Mouse (Mus musculus) limb, embryonic 14.5 days (tissue): Measurements from ENCODE around the gene Pard3b. TPM values are rescaled to one million over a fixed set of nuclear protein-coding genes. Genes with fewer than 3 reads are reported as not detected.

Experiments used
- ATAC-seq: fragments of 200-750 bp; cut with Nextera tagmentation; 2 replicates; pipeline ENCODE4 v1.8.0; 2017; ENCODE audit warnings: low read depth, moderate number of reproducible peaks, moderate TSS enrichment; ENCODE audit not compliant: low FRiP score
- DNase-seq: peaks from one replicate; pipeline ENCODE4 v3.0.0-alpha.2; 2015; ENCODE audit warnings: low spot score
- H3K27ac ChIP-seq: fragments of 300-500 bp; sonication (generic); replicated peaks from 2 replicates; pipeline ENCODE4 v1.5.1; 2014; ENCODE audit warnings: low read depth, mild to moderate bottlenecking, low read length, moderate library complexity, mixed read lengths
- H3K27me3 ChIP-seq: fragments of 300-500 bp; sonication (generic); 2 replicates; pipeline ENCODE4 v1.6.1; 2014; ENCODE audit warnings: low read length, mixed read lengths; ENCODE audit not compliant: control insufficient read depth, insufficient read depth
- H3K36me3 ChIP-seq: fragments of 300-500 bp; sonication (generic); 2 replicates; pipeline ENCODE4 v1.6.1; 2014; ENCODE audit warnings: mild to moderate bottlenecking, low read length, moderate library complexity, mixed read lengths; ENCODE audit not compliant: control insufficient read depth, insufficient read depth
- H3K4me1 ChIP-seq: fragments of 300-500 bp; sonication (generic); 2 replicates; pipeline ENCODE4 v1.6.1; 2014; ENCODE audit warnings: antibody characterized with exemption, low read length, mixed read lengths; ENCODE audit not compliant: control insufficient read depth, insufficient read depth
- H3K4me2 ChIP-seq: fragments of 300-500 bp; sonication (generic); replicated peaks from 2 replicates; pipeline ENCODE4 v1.6.1; 2014; ENCODE audit warnings: low read depth, mild to moderate bottlenecking, low read length, moderate library complexity; ENCODE audit not compliant: severe bottlenecking
- H3K4me3 ChIP-seq: fragments of 300-500 bp; sonication (generic); replicated peaks from 2 replicates; pipeline ENCODE4 v1.5.1; 2014; ENCODE audit warnings: low read length
- H3K9ac ChIP-seq: fragments of 300-500 bp; sonication (generic); 2 replicates; pipeline ENCODE4 v1.6.1; 2014; ENCODE audit warnings: mild to moderate bottlenecking, low read depth, low read length, moderate library complexity; ENCODE audit not compliant: severe bottlenecking
- H3K9me3 ChIP-seq: fragments of 300-500 bp; sonication (generic); 2 replicates; pipeline ENCODE4 v1.6.1; 2016; ENCODE audit warnings: low read length; ENCODE audit not compliant: control insufficient read depth
- POLR2A ChIP-seq: fragments of 200-500 bp; IDR thresholded peaks from 2 replicates; pipeline ENCODE4 v1.8.0; 2012; ENCODE audit warnings: inconsistent platforms, mild to moderate bottlenecking, moderate library complexity, borderline replicate concordance; ENCODE audit not compliant: insufficient read depth, insufficient read length; ENCODE audit errors: extremely low read depth
- WGBS: fragments of 180-500 bp; shearing (Covaris S2); extraction: QIAGEN DNeasy Blood & Tissue Kit; methylation state at CpG from one replicate; pipeline ENCODE4 v1.1.7; 2014; 5-methylcytosine and 5-hydroxymethylcytosine counted together
- polyA plus RNA-seq, 2 experiments: library from polyadenylated mRNA; depleted of rRNA in 1 of 2; stranded (reverse) in 1 of 2; unstranded in 1 of 2; fragments of >200 nt; fragmentation: Nextera tagmentation in 1 of 2; extraction: Ambion mirVana in 1 of 2; gene quantifications; 2 replicates each; pipeline versions ENCODE4 v1.2.1 to v1.2.3; 2012 to 2014

Gene Pard3b
- polyA plus RNA-seq, 2 experiments = 5.3 to 21.0 TPM

DNA sequence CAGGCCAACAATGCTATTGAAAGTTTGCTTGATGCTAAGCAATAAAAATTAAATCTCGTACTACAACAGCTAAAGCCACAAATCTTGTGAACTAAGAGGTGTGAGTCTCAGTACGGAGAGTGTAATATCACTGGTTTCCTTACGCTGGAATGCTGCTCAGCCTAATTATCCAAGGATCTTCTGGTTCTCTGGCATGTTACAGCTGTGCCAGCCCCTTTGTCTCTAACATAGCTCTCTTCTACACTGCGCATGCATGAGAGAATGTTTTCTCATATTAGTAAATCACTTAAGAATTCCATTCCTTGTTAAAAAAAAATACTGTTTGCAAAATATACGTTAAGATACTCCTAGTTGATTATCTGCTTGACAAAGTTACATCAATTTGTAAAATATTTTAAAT lies 211.8 kb downstream of the Pard3b start:
- Histone ChIP-seq H3K4me3 (no peak overlapping the region), H3K9ac (no peak overlapping the region), H3K4me1 (no peaks in the 10 kb centered on the region; the same call in 1 of the 2 replicates), H3K27me3 (no peaks in the 10 kb centered on the region), H3K27ac (no peak overlapping the region), H3K4me2 (no peak overlapping the region), H3K36me3 (no peaks in the 10 kb centered on the region), H3K9me3 (no peaks in the 10 kb centered on the region)
- ATAC-seq = no peak
- TF ChIP-seq POLR2A = no peak
- DNase-seq = no peak
- WGBS = 53% methylated on average over 5 of the region's 5 CpGs

DNA sequence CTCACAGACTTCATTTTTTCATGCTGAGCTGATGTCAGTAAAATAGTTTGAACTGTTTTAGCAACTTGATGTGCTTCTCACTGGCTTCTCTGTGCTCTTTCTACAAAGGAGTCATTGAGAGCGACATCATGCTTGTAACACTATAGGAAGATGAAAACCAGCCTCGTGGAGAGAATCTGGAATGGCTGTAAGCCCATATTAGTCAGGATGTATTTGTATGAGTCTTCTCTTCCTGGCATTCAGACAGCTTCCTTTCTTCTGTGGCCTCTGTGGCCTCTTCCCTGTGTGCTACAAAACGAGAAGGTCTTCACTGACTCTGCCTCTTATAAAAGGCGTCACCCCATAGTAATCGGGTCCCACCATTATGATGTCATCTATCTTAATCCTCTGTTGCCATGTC lies 212.6 kb downstream of the Pard3b start:
- H3K9me3 ChIP-seq = no peaks in the 10 kb centered on the region
- H3K27ac ChIP-seq = no peak overlapping the region
- no peak overlapping the region for H3K4me2 ChIP-seq
- ATAC-seq (no peak), DNase-seq (peak; percentile 14)
- 61% methylated on average over 5 of the region's 5 CpGs for WGBS
- no peaks in the 10 kb centered on the region for H3K27me3 ChIP-seq
- H3K4me1 ChIP-seq = no peaks in the 10 kb centered on the region; the same call in 1 of the 2 replicates
- H3K9ac ChIP-seq = no peak overlapping the region
- no peaks in the 10 kb centered on the region for H3K36me3 ChIP-seq
- TF ChIP-seq POLR2A = no peak
- no peak overlapping the region for H3K4me3 ChIP-seq

GRCm38 (mm10) chr1:61867286-61868082 lies 228.9 kb downstream of the Pard3b start:
- WGBS = 56% methylated on average over 2 of the region's 2 CpGs
- H3K27me3 ChIP-seq = no peaks in the 10 kb centered on the region
- H3K4me2 ChIP-seq = no peak overlapping the region
- no peak for DNase-seq
- H3K36me3 ChIP-seq = no peaks in the 10 kb centered on the region
- H3K4me3 ChIP-seq = no peak overlapping the region
- no peaks in the 10 kb centered on the region for H3K9me3 ChIP-seq
- H3K4me1 ChIP-seq = no peaks in the 10 kb centered on the region
- H3K9ac ChIP-seq = no peak overlapping the region
- H3K27ac ChIP-seq = no peak overlapping the region
- no peak for TF ChIP-seq POLR2A
- ATAC-seq = no peak

DNA sequence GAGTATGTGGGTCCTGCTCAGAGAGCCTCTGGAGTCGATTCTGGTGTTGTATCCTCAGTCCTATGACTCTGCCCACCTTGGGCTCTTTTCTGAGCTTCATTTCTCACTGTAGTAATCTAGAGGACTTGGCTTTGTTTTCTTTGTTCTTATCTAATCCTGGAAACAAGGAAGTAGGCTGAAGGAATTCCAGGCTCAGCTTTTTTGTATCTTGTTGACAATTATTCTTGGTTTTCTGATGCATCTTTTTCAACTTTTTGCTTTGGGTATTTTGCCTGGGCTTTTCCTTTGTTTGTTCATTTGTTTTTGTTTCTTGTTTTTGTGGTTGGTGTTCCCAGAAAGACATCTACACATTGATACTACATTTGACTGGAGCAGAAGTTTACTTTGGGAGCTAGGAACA lies 236.3 kb downstream of the Pard3b start:
- H3K9ac ChIP-seq = no peak overlapping the region
- H3K4me1 ChIP-seq = no peaks in the 10 kb centered on the region
- WGBS = 65% methylated on average over 1 of the region's 1 CpGs
- DNase-seq (no peak), ATAC-seq (no peak)
- no peak overlapping the region for H3K4me3 ChIP-seq
- no peak overlapping the region for H3K4me2 ChIP-seq
- H3K27me3 ChIP-seq = no peaks in the 10 kb centered on the region
- no peaks in the 10 kb centered on the region for H3K9me3 ChIP-seq
- no peak for TF ChIP-seq POLR2A
- H3K36me3 ChIP-seq = no peaks in the 10 kb centered on the region
- no peak overlapping the region for H3K27ac ChIP-seq

GRCm38 (mm10) chr1:61879706-61880470 lies 241.3 kb downstream of the Pard3b start:
- H3K4me3 ChIP-seq = no peak overlapping the region
- WGBS = 73% methylated on average over 6 of the region's 6 CpGs
- H3K4me2 ChIP-seq = no peak overlapping the region
- ATAC-seq (no peak), DNase-seq (no peak)
- no peaks in the 10 kb centered on the region for H3K27me3 ChIP-seq
- no peaks in the 10 kb centered on the region for H3K4me1 ChIP-seq
- no peak overlapping the region for H3K9ac ChIP-seq
- no peak for TF ChIP-seq POLR2A
- no peaks in the 10 kb centered on the region for H3K36me3 ChIP-seq
- no peaks in the 10 kb centered on the region for H3K9me3 ChIP-seq
- no peak overlapping the region for H3K27ac ChIP-seq
